29 mouse cellular contexts compared by ENCODE assay signal in genomic region chr10:31346401-31346800, GRCm38 (mm10). TPM values are rescaled to one million over a fixed set of nuclear protein-coding genes. Genes with fewer than 3 reads are reported as not detected.
DNase-seq lines count a peak whose midpoint lies in the region; ATAC-seq lines count a peak whose summit lies in the region.
"Had no signal": no experiment of that assay in that cellular context is flagged by ENCODE, and none has a peak within 500 bp of the region (broad histone marks: within the 10 kb centered on the region; RNA-seq: fewer than 3 reads in every experiment).

No protein-coding gene starts in this region.

- no peak overlapping the region for H3K9ac ChIP-seq in intestine, embryonic 16.5 days (ENCODE audit: low read depth, low read length)
- H3K9ac ChIP-seq: forebrain, embryonic 13.5 days; hindbrain, embryonic 13.5 days; limb, embryonic 13.5 days; liver, embryonic 12.5 days; liver, postnatal 0 days; midbrain, embryonic 13.5 days; neural tube, embryonic 13.5 days had no signal

- H3K27me3 ChIP-seq in intestine, embryonic 16.5 days (replicated peaks; ENCODE audit: control insufficient read depth, insufficient read depth, low read length): no peaks in the 10 kb centered on the region
- H3K27me3 ChIP-seq: forebrain, embryonic 13.5 days; hindbrain, embryonic 13.5 days; limb, embryonic 13.5 days; liver, embryonic 12.5 days; midbrain, embryonic 13.5 days; neural tube, embryonic 13.5 days had no signal

- no peak for ATAC-seq in cerebellum, adult (ENCODE audit: insufficient number of reproducible peaks, low FRiP score, low TSS enrichment)
- ATAC-seq in intestine, embryonic 16.5 days: no peak
- ATAC-seq: CD4-positive, CD25-positive, alpha-beta regulatory T cell, adult 4 months; forebrain, embryonic 13.5 days; inflammation-experienced regulatory T-cells, adult 6 months; liver, embryonic 12.5 days; liver, postnatal 0 days; midbrain, embryonic 13.5 days had no signal

- no peaks in the 10 kb centered on the region for H3K9me3 ChIP-seq in intestine, embryonic 16.5 days (ENCODE audit: control insufficient read depth, low read length)
- H3K9me3 ChIP-seq: forebrain, embryonic 13.5 days; hindbrain, embryonic 13.5 days; limb, embryonic 13.5 days; liver, embryonic 12.5 days; midbrain, embryonic 13.5 days; neural tube, embryonic 13.5 days had no signal

- peak; percentile 12 to 17 for DNase-seq in cerebellum, postnatal 10 days
- DNase-seq in left cerebral cortex, postnatal 4 days: peak; percentile 4
- DNase-seq in left cerebral cortex, postnatal 36 days (ENCODE audit: low spot score in 2 of 2): no peak
- peak; percentile 25 for DNase-seq in 3T3-L1 (ENCODE audit: low read depth, low spot score)
- DNase-seq in adrenal gland, adult 8-10 months: peak; percentile 18
- DNase-seq in spleen, adult 18-20 months: no peak
- DNase-seq: cerebellum, adult 18-20 months; gastrocnemius, postnatal 25 days; heart, adult 11 months; heart, postnatal 36 days; kidney, adult 18-20 months; kidney, postnatal 36 days; liver, postnatal 0 days; lung, postnatal 10 days; right cerebral cortex, postnatal 4 days; thymus, adult 2 months; thymus, postnatal 36 days had no signal

- no peak overlapping the region for H3K27ac ChIP-seq in intestine, embryonic 16.5 days (ENCODE audit: low read length)
- H3K27ac ChIP-seq: forebrain, embryonic 13.5 days; hindbrain, embryonic 13.5 days; limb, embryonic 13.5 days; liver, embryonic 12.5 days; macrophage; midbrain, embryonic 13.5 days; neural tube, embryonic 13.5 days had no signal

- 75% methylated on average over 8 of the region's 8 CpGs for WGBS in intestine, embryonic 16.5 days

- H3K4me2 ChIP-seq in intestine, embryonic 16.5 days (ENCODE audit: low read depth, low read length): no peak overlapping the region
- H3K4me2 ChIP-seq: forebrain, embryonic 13.5 days; heart, embryonic 11.5 days; hindbrain, embryonic 13.5 days; limb, embryonic 13.5 days; liver, embryonic 12.5 days; midbrain, embryonic 13.5 days; neural tube, embryonic 13.5 days had no signal

- H3K4me3 ChIP-seq in intestine, embryonic 16.5 days (ENCODE audit: low read length): no peak overlapping the region
- H3K4me3 ChIP-seq: forebrain, embryonic 13.5 days; hindbrain, embryonic 13.5 days; limb, embryonic 13.5 days; liver, embryonic 12.5 days; midbrain, embryonic 13.5 days; neural tube, embryonic 13.5 days had no signal

- no peaks in the 10 kb centered on the region for H3K36me3 ChIP-seq in intestine, embryonic 16.5 days (ENCODE audit: control insufficient read depth, insufficient read depth, low read length)
- H3K36me3 ChIP-seq: hindbrain, embryonic 13.5 days; limb, embryonic 13.5 days; liver, embryonic 12.5 days; midbrain, embryonic 13.5 days; neural tube, embryonic 13.5 days had no signal

- no peaks in the 10 kb centered on the region for H3K4me1 ChIP-seq in intestine, embryonic 16.5 days (ENCODE audit: control insufficient read depth, insufficient read depth, low read length)
- H3K4me1 ChIP-seq: forebrain, embryonic 13.5 days; hindbrain, embryonic 13.5 days; limb, embryonic 13.5 days; liver, embryonic 12.5 days; midbrain, embryonic 13.5 days; neural tube, embryonic 13.5 days had no signal

- intact Hi-C loops in left cerebral cortex, postnatal 4 days (cut with DNase I): no loop called here
- intact Hi-C loops in left cerebral cortex, postnatal 36 days (cut with DNase I): no loop called here

RNA-seq across cellular contexts. Expression of gene Hddc2, which starts 33.2 kb away (rescaled TPM):
- 10 to 100 TPM; 33.8 to 38.6 TPM for total RNA-seq in left cerebral cortex, postnatal 4 days (2021)
- total RNA-seq in left cerebral cortex, postnatal 36 days (2021): 10 to 100 TPM; 19.5 to 20.8 TPM
- total RNA-seq in adrenal gland, adult 8-10 months (2022): 10 to 100 TPM; 35.9 to 40.0 (median 38.0) TPM
- polyA plus RNA-seq in intestine, embryonic 16.5 days (2015; fragmentation: Nextera tagmentation; extraction: Ambion mirVana): 56.2 and 66.5 TPM in 2 replicates

Comparison
In these comparisons a context has a peak if more than half of its experiments do, and no peak if none do; other contexts are left out.
1. DNase-seq: peak in cerebellum, postnatal 10 days (2 of 2), left cerebral cortex, postnatal 4 days (single experiment), 3T3-L1 (single experiment) and adrenal gland, adult 8-10 months (single experiment); none in left cerebral cortex, postnatal 36 days (0 of 2) and spleen, adult 18-20 months (0 of 2).